Mouse (Mus musculus): ENCODE measurements around the gene Aire. TPM values are rescaled to one million over a fixed set of nuclear protein-coding genes. Genes with fewer than 3 reads are reported as not detected.

Gene Aire
- polyA plus RNA-seq, 1 experiment from 2014 or later = not detected

GRCm38 (mm10) chr10:78057056-78057455 lies 13.6 kb upstream of the Aire start:
- Histone ChIP-seq H3K9me3 (ENCODE audit: low read length) (no peaks in the 10 kb centered on the region), H3K4me2 (replicated peaks; ENCODE audit: low read depth, low read length) (no peak overlapping the region), H3K9ac (replicated peaks; ENCODE audit: low read depth) (no peak overlapping the region), H3K4me1 (ENCODE audit: insufficient read depth, low read depth, low read length) (no peaks in the 10 kb centered on the region), H3K27me3 (replicated peaks; ENCODE audit: insufficient read depth, low read length) (no peaks in the 10 kb centered on the region), H3K36me3 (ENCODE audit: insufficient read depth, low read length) (no peaks in the 10 kb centered on the region), H3K27ac (ENCODE audit: low read length) (no peak overlapping the region), H3K4me3 (ENCODE audit: low read depth, low read length) (no peak overlapping the region)
- DNase-seq (ENCODE audit: low spot score) = no peak
- WGBS = 87% methylated on average over 8 of the region's 8 CpGs
- TF ChIP-seq CTCF (IDR thresholded peaks at IDR 0.05) = no peak
- TF ChIP-seq EP300 (IDR thresholded peaks at IDR 0.05) = no peak
- ATAC-seq = no peak

DNA sequence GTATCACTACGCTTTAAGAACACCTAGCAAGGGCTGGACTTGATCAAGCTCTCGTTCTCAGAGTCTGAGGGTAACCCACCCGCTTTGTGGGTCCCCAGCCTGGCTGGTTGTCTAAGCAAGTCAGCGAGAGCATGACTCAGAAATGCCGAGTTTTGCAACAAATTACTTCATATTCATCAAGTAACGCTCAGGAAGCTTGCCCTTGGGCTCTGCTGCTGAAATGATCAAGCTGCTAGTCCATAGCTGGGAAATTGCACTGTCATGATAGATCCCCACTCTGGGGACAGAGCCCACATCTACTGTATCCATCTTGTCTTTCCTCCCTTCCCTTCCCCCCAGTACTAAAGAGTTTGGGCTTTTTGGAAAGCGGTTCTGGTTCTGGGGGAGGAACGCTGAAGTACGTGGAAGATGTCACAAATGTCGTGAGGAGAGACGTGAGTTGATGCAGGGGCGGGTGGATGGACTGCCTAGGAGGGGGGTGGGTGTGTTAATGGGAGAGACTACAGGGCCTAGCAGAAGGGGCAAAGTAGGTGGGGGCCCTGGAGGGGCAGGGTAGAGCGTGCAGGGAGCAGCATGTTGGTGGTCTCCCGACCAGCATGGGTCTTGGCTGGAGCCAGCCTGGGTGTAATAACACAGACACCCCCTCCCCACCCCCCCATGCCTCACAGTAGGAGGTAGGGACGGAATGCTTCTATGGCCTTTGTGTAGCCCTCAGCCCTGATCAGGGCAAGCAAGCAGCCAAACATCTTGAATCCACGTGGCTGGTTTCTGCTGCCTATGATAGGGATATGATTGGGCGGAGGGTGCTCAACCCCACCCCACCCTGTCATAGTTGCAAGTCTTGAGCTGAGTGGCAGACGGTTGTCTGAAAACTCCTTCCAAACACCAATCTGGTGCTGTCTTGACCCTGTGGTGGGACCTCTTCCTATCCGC lies 11.5 kb upstream of the Aire start:
- Histone ChIP-seq H3K36me3 (ENCODE audit: insufficient read depth, low read length) (no peaks in the 10 kb centered on the region), H3K4me3 (ENCODE audit: low read depth, low read length) (no peak overlapping the region), H3K9ac (replicated peaks; ENCODE audit: low read depth) (no peak overlapping the region), H3K4me2 (replicated peaks; ENCODE audit: low read depth, low read length) (no peak overlapping the region), H3K27ac (ENCODE audit: low read length) (peak overlapping the region; percentile 32; the same call in 1 of the 2 replicates), H3K9me3 (ENCODE audit: low read length) (no peaks in the 10 kb centered on the region), H3K27me3 (replicated peaks; ENCODE audit: insufficient read depth, low read length) (no peaks in the 10 kb centered on the region), H3K4me1 (ENCODE audit: insufficient read depth, low read depth, low read length) (no peaks in the 10 kb centered on the region)
- TF ChIP-seq EP300 (IDR thresholded peaks at IDR 0.05) = peak; percentile 91
- TF ChIP-seq CTCF (IDR thresholded peaks at IDR 0.05) = no peak
- DNase-seq (ENCODE audit: low spot score) (peak; percentile 92), ATAC-seq (peak; percentile 93)
- WGBS = 51% methylated on average over 19 of the region's 19 CpGs

GRCm38 (mm10) chr10:78049519-78050035 lies 6.2 kb upstream of the Aire start:
- no peaks in the 10 kb centered on the region for H3K4me1 ChIP-seq (ENCODE audit: insufficient read depth, low read depth, low read length)
- H3K4me2 ChIP-seq (replicated peaks; ENCODE audit: low read depth, low read length) = no peak overlapping the region
- no peak overlapping the region for H3K4me3 ChIP-seq (ENCODE audit: low read depth, low read length)
- no peak for ATAC-seq
- WGBS = 50% methylated on average over 11 of the region's 11 CpGs
- H3K27ac ChIP-seq (ENCODE audit: low read length) = no peak overlapping the region
- no peaks in the 10 kb centered on the region for H3K36me3 ChIP-seq (ENCODE audit: insufficient read depth, low read length)
- H3K9ac ChIP-seq (replicated peaks; ENCODE audit: low read depth) = no peak overlapping the region
- TF ChIP-seq CTCF (IDR thresholded peaks at IDR 0.05) = no peak
- no peaks in the 10 kb centered on the region for H3K27me3 ChIP-seq (replicated peaks; ENCODE audit: insufficient read depth, low read length)
- DNase-seq (ENCODE audit: low spot score) = no peak
- no peaks in the 10 kb centered on the region for H3K9me3 ChIP-seq (ENCODE audit: low read length)

DNA sequence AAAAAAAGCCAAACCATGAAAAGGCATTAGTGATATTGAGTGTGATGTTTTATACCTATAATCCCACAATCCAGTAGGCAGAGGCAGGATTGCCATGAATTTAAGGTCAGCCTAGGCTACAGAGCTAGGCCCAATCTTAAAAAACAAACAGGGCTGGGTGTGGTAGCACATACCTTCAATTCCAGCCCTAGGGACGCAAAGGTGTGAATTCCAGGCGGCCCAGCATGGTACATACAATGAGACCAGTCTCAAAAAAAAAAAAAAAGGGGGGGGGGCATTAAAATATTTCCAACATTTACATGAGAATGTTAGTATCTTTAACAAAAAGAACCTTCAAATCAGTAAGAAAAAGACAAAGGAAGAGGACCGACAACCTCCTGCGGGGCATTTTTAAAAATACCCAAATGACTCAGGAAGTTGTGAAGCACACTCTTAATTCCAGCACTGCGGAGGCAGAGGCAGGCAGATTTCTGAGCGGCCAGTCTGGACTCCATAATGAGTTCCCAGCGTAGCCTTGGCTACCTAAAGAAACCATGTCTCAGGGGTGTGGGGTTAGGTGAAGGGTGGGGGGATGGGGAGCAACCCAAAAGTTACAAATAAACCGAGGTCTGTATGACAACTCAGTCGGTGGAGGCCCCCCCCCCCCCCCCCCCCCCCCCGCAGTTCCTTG lies 4.8 kb upstream of the Aire start:
- DNase-seq (ENCODE audit: low spot score) (no peak), ATAC-seq (no peak)
- Histone ChIP-seq H3K9me3 (ENCODE audit: low read length) (no peaks in the 10 kb centered on the region), H3K27me3 (replicated peaks; ENCODE audit: insufficient read depth, low read length) (no peaks in the 10 kb centered on the region), H3K27ac (ENCODE audit: low read length) (no peak overlapping the region), H3K9ac (replicated peaks; ENCODE audit: low read depth) (no peak overlapping the region), H3K36me3 (ENCODE audit: insufficient read depth, low read length) (no peaks in the 10 kb centered on the region), H3K4me2 (replicated peaks; ENCODE audit: low read depth, low read length) (no peak overlapping the region), H3K4me1 (ENCODE audit: insufficient read depth, low read depth, low read length) (peaks cover 6% of the 10 kb centered on the region; the same call in 1 of the 2 replicates), H3K4me3 (ENCODE audit: low read depth, low read length) (no peak overlapping the region)
- TF ChIP-seq EP300 (IDR thresholded peaks at IDR 0.05) (no peak), CTCF (IDR thresholded peaks at IDR 0.05) (no peak)
- 82% methylated on average over 9 of the region's 10 CpGs for WGBS

DNA sequence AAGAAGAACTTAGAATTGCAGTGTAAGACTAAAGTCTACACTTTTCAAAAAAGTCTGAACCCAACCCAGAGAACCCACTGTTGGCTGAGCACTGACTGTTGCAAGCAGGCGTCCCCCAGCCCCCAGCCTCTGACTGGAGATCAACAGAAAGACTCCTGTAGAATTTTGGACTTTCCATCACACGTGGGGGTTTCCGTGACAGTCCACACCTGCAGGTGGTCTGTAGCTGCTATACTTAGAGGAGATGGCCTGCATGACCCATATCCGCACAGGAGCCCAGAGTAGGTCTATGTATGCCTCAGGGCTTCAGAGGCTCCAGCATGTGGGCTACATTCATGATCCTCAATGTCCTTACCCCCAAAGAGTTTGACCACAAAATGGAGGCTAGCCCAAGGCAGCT lies 3.0 kb upstream of the Aire start:
- H3K27me3 ChIP-seq (replicated peaks; ENCODE audit: insufficient read depth, low read length) = no peaks in the 10 kb centered on the region
- ATAC-seq = no peak
- H3K9me3 ChIP-seq (ENCODE audit: low read length) = no peaks in the 10 kb centered on the region
- no peak for TF ChIP-seq CTCF (IDR thresholded peaks at IDR 0.05)
- no peak for TF ChIP-seq EP300 (IDR thresholded peaks at IDR 0.05)
- H3K36me3 ChIP-seq (ENCODE audit: insufficient read depth, low read length) = no peaks in the 10 kb centered on the region
- 89% methylated on average over 4 of the region's 4 CpGs for WGBS
- H3K9ac ChIP-seq (replicated peaks; ENCODE audit: low read depth) = no peak overlapping the region
- no peak overlapping the region for H3K4me2 ChIP-seq (replicated peaks; ENCODE audit: low read depth, low read length)
- H3K27ac ChIP-seq (ENCODE audit: low read length) = no peak overlapping the region
- H3K4me1 ChIP-seq (ENCODE audit: insufficient read depth, low read depth, low read length) = peaks cover 7% of the 10 kb centered on the region; the same call in 1 of the 2 replicates
- no peak overlapping the region for H3K4me3 ChIP-seq (ENCODE audit: low read depth, low read length)
- DNase-seq (ENCODE audit: low spot score) = no peak

DNA sequence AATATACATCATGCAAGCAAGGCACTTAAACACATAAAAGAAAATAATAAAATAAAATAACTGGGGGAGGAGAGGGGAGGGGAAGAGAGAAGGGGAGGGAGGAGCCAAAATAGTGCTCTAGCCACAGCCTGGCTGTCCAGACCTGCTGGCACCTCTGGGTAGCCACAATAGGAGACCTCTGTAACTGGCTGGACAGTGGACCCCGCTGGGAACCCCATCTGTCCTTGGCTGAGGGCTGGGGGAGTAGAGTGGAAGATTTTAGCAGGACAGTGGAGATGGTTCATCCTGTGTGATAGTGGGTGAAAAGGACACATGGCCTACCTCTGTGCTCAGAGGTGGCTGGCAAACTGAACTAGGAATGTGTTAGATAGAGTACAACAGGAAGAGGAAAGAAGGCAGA lies 1.1 kb upstream of the Aire start:
- Histone ChIP-seq H3K27me3 (replicated peaks; ENCODE audit: insufficient read depth, low read length) (no peaks in the 10 kb centered on the region), H3K4me2 (replicated peaks; ENCODE audit: low read depth, low read length) (no peak overlapping the region), H3K4me1 (ENCODE audit: insufficient read depth, low read depth, low read length) (peaks cover 7% of the 10 kb centered on the region; the same call in 1 of the 2 replicates), H3K36me3 (ENCODE audit: insufficient read depth, low read length) (no peaks in the 10 kb centered on the region), H3K27ac (ENCODE audit: low read length) (no peak overlapping the region), H3K9ac (replicated peaks; ENCODE audit: low read depth) (no peak overlapping the region), H3K9me3 (ENCODE audit: low read length) (no peaks in the 10 kb centered on the region), H3K4me3 (ENCODE audit: low read depth, low read length) (no peak overlapping the region)
- 64% methylated on average over 1 of the region's 1 CpGs for WGBS
- DNase-seq (ENCODE audit: low spot score) = no peak
- TF ChIP-seq CTCF (IDR thresholded peaks at IDR 0.05) (no peak), EP300 (IDR thresholded peaks at IDR 0.05) (no peak)
- ATAC-seq = no peak

All from lung, postnatal 0 days (tissue).